Mouse (Mus musculus): ENCODE results near the gene Arhgap18.

- TF ChIP-seq CTCF (IDR thresholded peaks at IDR 0.05; ENCODE audit: extremely low read depth, insufficient read depth, low read length) = peak; percentile 91
- no peak for TF ChIP-seq POLR2A (IDR thresholded peaks at IDR 0.05; ENCODE audit: extremely low read depth, insufficient read depth, low read length)
Observed at GRCm38 (mm10) chr10:26890269-26890955, 137.2 kb downstream of the Arhgap18 start.

Data from cortical plate, adult 2 months (tissue).